Mouse (Mus musculus): ENCODE measurements around the gene Crtc2.

The Crtc2 gene

DNA sequence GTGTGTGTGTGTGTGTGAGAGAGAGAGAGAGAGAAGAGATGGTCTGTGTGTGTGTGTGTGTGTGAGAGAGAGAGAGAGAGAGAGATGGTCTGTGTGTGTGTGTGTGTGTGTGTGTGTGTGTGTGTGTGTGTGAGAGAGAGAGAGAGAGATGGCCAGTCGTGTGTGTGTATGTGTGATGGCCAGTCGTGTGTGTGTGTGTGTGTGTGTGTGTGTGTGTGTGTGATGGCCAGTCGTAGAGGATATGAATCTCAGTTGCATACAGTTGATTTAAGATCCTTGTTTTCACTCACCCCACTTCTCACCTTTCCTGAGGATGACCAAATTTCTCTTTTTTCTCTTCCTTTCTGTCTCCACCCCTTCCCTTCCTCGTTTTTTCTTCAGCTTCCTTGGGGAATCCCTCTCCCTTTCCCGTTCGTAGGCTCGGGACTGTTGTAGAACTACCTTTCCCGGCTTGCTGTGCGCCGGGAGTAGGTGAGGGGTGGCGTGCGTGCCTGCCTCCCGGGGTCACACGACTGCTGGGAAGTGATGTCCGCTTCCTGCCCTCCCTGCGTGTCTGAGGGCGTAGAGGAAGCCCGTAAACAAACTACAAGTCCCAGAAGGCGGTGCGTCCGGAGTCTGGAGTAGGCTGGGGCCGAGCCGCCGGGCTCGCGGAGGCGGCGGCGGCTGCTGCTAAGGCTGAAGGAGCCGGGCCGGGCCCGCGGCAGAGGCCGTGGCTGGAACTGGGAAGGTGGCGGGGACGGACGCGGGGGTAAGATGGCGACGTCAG is at the start of gene Crtc2:
Gene Crtc2, plus strand, starts transcription at position 511 of the 766 bp plus-strand sequence.
- peak; percentile 93 to 95 for DNase-seq

DNA sequence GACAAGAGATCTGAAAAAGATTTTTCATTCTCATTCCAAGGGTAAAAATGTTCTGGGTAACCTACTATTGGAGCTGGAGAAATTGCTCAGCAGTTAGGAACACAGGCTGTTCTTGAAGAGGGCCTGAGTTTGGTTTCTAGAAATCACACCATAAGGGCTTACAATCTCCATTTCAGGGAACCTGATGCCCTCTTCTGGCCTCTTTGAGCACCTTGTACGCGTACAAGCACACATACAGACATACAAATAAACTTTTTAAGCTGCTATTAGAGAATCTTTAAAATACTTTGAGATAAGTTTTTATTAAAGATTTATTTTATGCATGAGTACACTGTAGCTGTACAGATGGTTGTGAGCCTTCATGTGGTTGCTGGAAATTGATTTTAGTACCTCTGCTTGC is 49.4 kb upstream of the Crtc2 start:
- DNase-seq, result no peak

DNA sequence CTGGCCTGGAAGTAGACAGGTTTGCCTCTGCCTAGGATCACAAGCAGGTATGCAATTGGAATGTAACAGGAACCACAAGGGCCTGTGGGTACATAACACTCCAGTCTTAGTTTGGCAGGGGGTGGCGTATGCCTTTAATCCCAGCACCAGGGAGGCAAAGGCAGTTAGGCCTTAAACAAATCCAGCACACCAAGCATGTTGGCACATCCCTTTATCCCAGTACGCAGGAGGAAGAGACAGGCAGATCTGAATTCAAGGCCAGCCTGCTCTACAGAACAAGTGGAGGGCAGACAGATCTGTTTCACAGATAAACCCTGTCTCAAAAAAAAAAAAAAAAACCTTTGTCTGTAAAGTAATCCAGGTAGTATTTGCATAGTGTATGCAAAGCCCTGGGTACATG is 45.3 kb upstream of the Crtc2 start:
- DNase-seq, result no peak

DNA sequence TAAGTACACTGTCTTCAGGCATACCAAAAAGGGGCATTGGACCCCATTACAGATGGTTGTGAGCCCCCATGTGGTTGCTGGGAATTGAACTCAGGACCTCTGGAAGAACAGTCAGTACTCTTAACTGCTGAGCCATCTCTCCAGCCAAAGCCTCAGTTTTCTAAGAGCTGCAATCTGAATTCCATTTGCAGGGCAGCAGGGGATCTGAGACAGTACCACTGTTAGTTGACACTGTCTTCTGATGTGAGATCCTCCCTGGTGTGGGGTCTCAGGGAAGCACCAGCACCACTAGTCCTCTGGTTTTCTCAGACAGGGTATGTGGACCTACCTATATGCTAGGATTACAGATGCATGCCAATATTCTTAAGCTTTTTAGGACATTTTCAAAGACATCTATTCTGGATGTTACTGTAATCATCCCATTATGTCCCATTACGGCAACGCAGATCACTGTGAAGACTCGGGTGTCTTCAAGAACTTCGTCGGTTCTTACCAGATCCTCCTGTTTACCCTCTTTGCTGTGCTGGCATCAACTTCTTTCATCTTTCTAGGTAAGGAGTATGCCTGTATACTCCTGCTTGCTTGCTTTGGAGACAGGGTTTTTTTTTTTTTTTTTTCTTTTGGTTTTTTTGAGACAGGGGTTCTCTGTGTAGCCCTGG is 43.9 kb upstream of the Crtc2 start:
- DNase-seq, result no peak

DNA sequence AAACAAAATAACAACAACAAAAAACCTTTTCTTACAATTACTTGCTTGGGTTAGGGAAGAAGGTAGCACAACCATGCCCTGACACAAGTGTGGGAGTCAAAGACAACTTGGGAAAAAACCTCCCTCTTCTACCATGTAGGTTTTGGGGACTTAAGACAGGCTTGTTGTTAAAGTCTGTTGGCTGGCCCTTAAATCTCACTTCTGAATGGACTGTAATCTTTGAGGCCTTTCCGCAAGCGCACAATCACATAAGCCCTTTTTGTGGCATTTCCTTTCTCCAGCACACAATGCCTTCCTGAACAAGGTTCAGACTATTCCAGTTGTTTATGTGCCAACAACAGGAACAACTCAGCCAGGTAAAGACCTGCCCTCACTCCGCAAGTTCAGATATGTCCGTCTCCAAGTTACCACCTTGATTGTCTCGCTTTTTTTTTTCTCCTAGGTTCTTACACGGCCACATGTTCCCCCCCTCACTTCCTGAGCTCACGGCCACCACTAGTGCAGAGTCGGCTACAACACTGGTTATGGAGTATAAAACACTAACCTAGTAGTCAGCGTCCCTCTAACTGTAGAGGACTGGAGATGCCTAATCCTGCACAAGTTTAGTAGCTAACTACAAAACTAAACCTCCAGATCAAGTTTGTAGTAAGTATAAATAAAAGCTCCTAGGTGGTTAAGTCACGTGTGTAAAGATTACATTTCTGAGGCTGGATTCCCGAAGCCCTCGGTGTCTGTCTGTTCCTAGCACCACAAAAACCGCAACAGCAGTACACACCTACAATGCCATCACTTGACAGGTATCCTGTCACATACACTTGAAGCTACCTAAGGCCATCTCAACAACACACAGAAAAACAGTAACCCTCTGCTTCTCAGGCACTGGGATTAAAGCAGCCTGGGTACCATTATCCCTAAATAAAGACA is 42.2 kb upstream of the Crtc2 start:
- DNase-seq, result no peak

DNA sequence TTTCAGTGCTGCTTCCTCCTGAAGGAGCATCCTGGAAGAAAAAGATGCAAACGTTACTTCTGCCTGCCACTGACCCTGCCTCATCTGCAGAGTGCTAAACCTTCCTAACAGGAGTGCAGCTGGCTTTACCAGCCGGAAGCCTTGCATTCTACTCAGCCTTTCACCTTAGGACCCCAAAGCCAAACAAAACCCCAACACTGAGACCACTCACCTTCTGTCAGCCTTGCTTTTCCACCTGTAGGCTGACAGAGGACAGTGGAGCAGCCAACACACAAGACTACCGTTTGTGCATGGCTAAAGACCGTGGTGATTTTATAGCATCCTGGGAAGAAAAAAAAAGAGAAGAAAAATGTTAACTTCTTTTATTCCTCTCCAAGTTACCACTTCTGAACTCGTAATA is 41.2 kb upstream of the Crtc2 start:
- DNase-seq, result no peak

DNA sequence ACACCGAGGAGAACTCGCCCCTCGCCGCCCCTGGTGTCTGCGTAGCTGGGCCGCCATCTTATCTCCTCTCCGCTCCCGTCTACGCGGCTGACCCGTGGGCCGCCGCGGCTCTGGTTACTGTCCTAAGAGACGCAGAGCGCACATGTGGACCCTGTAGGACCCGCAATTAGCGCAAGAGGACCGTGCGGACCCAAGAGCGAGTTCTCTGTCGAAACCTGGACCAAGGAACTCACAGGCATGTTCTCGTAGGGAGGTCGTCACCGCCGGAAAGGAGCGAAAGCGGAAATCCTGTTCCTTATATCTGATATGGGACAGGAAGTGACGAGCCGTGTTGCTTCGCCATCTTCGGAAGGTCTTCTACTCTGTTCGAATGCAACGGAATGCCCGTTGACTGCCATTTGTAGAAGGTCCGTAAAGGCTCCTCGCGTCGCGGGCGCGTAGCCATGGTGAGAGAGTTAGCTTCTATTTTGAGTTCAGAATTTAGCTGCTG is 40.5 kb upstream of the Crtc2 start, which contains the start of the genes Rps27 and Rab13:
Gene Rps27, minus strand, starts transcription at position 275 of the 490 bp plus-strand sequence.
Gene Rab13, plus strand, starts transcription at position 319 of the 490 bp plus-strand sequence.
- DNase-seq, result peak; percentile 74 to 87

DNA sequence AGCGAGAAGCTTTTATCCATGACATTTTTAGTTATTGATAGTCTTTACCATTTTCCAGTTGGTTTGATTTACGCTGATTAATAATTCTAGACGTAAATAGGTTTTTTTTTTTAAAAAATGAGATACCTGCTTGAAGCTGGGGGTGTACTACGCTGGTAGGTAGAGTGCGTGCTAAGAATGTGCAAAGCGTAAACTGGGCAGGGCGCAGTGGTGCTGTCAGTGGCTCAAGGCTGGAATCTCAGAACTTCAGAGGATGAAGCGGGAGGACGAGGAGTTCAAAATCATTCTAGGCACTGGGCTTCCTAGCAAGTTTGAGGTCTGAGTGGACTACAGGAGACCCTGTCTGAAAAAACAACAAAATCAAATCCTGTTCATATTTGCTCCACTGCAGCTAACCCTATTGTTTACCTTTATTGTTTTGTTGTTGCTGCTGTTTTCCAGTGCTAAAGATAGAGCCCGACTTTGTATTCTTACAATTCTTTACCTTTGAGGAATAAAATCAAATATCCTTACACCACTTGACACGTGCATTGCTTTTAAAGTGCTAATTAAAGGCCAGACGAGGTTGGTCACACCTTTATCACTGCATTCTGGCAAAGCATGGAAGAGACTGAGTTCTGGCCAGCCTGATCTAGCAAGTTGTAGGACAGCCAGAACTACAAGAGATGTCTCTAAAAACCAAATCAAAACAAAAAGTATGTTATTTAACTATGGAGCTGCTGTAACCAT is 39.8 kb upstream of the Crtc2 start:
- no peak for DNase-seq

DNA sequence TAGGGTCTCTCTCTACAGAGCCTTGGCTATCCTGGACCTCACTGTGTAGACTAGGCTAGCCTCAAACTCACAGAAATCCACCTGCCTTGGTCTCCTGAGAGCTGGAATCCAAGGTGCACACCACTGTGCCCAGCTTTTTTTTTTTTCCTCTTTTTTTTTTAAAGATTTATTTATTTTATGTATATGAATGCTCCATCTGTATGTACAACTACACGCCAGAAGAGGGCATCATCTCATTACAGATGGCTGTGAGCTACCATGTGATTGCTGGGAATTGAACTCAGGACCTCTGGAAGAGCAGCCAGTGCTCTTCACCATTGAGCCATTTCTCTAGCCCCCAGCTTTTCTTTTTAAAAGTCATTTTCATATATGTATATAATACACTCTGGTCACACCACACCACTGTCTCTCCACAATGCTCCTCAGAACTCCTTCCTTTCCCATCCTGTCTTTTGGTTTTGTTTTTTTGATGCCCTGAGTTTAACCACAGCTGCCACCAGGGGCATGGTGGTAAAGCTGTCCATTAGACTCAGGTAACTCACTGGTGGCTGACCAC is 38.1 kb upstream of the Crtc2 start:
- no peak for DNase-seq

DNA sequence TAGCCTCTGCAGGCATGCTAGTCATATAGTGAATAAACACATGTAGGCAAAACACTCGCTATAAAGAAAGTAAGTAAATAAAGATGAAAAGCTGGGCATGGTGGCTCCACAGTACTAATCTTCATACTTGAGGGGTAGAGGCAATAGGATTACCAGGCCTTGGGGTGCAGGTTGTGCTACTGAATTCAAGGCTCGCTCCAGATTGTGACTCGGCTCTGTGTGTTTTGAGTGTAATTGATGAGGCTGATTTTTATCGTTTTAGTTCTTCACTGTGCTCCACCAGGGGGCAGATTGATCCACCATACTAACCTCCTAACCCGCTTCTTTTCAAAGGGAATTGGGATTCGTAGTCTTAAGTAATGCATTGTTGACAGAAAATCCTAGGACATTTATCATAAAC is 33.9 kb upstream of the Crtc2 start:
- DNase-seq, result no peak

DNA sequence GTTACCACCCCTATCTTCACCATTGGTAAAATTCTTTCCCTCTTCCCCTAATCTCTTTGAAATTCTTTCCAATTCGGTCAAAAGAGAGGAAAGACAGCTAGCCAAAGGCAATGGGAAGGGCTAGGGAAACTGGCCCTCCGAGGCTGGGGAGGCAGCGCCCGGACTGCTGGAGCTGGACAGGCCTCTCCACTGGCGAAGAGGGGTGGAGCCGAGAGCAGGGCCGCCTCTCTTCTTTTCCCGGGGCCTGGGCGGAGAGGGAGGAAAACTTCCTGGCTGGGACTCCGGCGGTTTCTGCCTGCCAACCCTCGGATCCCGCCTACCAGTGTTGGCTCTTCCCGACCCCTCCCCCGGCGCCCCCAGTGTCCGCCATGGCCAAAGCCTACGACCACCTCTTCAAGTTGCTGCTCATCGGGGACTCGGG is 33.4 kb upstream of the Crtc2 start:
- DNase-seq, result peak in 1 of 2 experiments; percentile 33

DNA sequence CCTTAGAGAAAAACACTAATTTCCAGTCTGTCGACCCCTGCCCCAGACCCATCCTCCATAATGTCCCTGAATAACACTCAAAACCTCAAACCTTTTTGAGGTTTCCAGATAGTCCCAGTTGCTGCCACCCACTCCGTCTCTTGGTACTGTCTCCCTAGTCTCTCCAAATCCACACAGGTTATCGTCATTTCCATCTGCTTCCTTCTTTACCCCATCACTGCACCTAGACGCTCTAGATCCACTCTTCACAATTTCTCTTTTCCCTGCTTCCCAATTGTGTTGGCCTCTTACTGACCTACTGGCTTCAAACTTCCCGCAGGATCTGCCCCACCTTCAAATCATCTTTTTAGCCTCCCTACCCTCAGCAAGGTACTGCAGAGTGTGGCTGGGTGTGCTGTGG is 32.8 kb upstream of the Crtc2 start:
- no peak for DNase-seq

DNA sequence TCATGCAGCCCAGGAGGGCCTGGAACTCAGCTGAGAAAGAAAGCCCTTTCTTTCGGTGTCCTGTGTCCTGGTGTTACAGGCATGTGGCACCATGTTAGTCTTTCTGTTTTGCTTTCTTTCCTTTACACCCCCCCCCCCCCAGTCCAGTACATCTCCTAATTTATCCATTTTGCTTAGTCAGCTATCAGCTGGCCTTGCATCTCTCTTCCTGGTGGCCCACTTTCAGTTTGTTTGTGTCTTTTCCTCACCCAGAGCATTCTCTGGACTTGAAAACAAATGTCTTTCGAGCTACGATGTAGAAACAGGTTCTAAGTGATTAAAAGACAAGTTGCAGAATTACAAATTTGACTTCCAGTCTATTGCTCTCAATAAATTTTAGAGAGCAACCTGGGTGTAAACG is 31.5 kb upstream of the Crtc2 start:
- no peak for DNase-seq

DNA sequence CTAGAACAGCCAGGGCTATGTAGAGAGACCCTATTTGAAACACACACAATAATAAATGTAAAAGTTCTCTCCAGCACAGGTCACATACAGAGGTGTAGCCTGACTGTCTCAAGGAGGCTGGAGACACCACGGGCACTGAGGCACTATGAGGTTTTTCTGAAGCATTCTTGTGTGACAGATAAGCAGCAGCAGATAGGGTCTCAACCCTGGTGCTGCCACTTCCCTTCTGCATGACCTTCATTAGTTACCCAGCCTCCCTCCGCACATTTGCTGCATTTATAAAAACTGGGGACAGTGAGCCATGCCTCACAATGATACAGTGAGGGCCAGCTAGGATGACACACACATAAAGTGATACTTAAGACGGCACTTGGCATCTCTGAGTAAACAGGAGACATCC is 31.0 kb upstream of the Crtc2 start:
- no peak for DNase-seq

DNA sequence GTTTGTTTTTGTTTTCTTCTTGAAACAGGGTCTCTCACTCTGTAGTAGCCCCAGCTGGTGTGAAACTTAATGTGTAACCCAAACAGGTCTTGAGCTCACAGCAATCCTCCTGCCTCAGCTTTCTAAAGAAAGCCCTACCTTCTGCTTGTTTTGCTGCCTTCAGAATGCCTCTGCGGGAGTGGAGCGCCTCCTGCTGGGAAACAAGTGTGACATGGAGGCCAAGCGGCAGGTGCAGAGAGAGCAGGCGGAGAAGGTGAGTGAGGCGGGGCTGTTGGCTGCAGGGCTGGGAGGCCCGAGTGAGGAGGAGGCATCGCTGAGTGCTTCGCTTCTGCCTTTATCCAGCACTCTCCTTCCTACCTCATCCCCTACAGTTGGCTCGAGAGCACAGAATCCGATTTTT is 29.6 kb upstream of the Crtc2 start:
- no peak for DNase-seq

DNA sequence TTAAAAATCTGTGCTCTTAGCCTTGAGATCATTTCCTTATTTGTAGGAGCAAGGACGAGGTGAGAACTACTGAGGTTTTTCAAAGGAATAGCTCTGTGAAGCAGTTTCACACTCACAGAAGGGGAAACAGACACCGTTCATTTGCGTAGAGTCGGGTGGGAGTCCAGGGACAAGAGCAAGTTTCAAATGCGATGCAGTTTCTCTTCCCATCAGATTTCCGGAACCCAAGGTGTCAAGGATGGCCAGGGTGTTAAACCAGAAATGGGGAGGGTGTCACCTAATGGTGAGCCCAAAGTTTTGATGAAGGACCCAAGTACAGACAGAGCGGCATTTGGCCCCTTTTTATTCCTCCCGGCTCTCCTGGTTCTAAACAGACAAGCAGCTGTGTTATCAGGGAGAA is 22.9 kb upstream of the Crtc2 start:
- no peak for DNase-seq

DNA sequence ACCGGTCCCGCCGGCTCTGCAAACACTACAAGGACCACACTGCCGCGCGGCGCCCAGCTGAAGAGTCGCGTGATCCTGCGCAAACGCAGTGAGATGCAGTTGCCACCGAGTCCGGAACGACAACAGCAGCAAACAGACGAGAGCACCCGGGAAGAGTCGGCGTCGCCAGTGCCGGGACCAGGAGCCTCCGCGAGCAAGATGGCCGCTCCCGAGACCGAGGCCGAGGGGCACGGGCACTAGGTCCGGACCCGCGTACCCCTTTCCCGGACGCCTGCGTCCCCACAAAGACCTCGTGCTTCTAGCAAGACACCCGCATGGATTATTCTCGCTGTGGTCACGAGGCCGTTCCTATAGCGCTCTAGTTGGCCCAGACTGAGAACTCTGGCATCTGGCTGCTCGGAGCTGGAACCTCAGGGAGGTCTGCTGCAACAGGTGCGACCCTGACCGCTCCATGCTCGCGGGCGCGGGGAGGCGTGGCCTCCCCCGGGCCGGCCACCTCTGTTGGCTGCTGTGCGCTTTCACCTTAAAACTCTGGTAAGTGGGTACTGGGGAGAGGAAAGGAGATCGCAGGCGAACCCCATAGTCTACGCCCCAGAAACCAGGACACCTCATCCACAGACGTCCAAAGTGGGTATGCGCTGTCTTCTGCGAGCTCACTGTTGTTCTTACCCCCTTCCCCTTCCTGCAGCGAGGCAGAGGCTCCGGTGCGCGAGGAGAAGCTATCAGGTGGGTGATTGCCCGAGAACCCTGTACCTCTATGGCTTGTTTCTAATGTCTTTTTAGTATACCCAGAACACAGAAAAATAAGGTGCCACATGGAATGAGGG is 22.2 kb upstream of the Crtc2 start, which contains the start of gene Jtb:
Gene Jtb, plus strand, starts transcription at position 91 of the 827 bp plus-strand sequence.
- DNase-seq, result peak; percentile 91 to 92

DNA sequence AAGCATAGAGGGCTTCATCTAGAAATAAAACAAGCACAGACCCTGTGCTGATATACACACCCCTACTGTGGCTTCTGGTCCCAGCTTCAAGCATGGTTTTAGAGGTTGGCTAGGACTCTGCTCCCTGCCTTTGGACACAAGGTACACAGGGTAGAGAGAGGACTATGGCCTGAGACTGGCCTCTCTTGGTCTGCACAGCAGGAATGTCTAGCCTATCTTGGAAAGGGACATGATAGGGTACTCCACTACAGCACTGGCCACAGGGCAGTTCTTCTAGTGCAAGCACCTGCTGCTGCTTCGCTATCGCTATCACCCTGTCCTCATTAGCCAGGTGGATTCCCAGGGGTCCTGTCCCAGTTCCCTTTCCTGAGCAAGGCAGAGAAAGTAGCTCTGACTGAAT is 12.7 kb upstream of the Crtc2 start:
- no peak for DNase-seq

DNA sequence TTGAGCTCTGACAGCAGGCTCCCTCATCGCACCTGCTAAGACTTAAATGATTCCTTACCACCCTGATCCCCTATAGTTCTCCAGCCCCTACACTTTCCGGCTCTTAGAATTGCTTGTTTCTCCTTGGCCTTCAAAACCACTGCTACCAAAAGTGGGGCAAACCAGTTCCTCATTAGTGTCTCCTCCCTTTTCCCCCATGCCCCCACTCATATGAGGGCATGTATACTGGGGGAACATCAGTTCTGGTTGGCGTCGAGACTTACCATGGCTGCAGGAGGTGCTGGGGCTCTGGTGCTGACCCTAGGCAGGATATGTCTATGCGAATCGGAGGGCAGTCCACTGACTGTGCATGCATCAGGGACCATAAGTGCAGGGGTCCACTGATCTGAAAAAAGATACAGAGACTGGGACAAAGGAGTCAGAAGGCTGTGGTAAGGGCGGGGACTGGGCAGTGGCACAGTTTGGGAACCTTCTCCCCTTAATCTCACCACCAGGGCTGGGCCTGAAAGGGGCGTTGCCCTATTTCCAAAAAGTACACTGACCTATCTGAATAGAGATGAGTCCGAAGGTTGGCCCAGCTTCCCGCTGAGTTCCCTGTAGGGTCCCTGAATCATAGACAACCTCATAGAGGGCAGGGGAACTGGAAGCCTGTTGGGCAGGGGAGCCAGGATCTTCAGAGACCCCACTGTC is 12.1 kb upstream of the Crtc2 start:
- no peak for DNase-seq

Measured in thymus, adult 18-20 months (tissue).